Mouse (Mus musculus) right cerebral cortex, postnatal 14 days (tissue): ENCODE results near the gene Arpc2.

ENCODE experiments used
- DNase-seq: peaks from one replicate; pipeline ENCODE4 v3.0.0; 2022

Arpc2 gene

GRCm38 (mm10) chr1:74235938-74236589, at the start of gene Arpc2:
Arpc2 (plus strand) TSS chr1:74236084.
- DNase-seq = peak; percentile 96

- DNase-seq = no peak
Measured at GRCm38 (mm10) chr1:74190471-74190870, 45.4 kb upstream of the Arpc2 start.

GRCm38 (mm10) chr1:74192711-74193110, 43.2 kb upstream of the Arpc2 start:
- no peak for DNase-seq

GRCm38 (mm10) chr1:74194445-74194844, 41.4 kb upstream of the Arpc2 start, which contains the start of gene Cxcr1:
Cxcr1 (minus strand) TSS chr1:74194631.
- DNase-seq = no peak

GRCm38 (mm10) chr1:74195961-74196360, 39.9 kb upstream of the Arpc2 start:
- no peak for DNase-seq

GRCm38 (mm10) chr1:74196621-74197419, 39.1 kb upstream of the Arpc2 start:
- no peak for DNase-seq

- DNase-seq = no peak
Measured at GRCm38 (mm10) chr1:74197726-74198470, 38.0 kb upstream of the Arpc2 start.

- no peak for DNase-seq
Measured at GRCm38 (mm10) chr1:74199046-74199445, 36.8 kb upstream of the Arpc2 start.

- DNase-seq = no peak
Measured at GRCm38 (mm10) chr1:74201048-74201844, 34.6 kb upstream of the Arpc2 start.

GRCm38 (mm10) chr1:74203457-74203856, 32.4 kb upstream of the Arpc2 start:
- no peak for DNase-seq

GRCm38 (mm10) chr1:74205881-74206280, 30.0 kb upstream of the Arpc2 start:
- DNase-seq = no peak

- DNase-seq = no peak
Measured at GRCm38 (mm10) chr1:74206642-74207041, 29.2 kb upstream of the Arpc2 start.

GRCm38 (mm10) chr1:74207906-74208305, 28.0 kb upstream of the Arpc2 start:
- peak; percentile 43 for DNase-seq

- DNase-seq = no peak
Measured at GRCm38 (mm10) chr1:74208941-74209340, 26.9 kb upstream of the Arpc2 start.

GRCm38 (mm10) chr1:74219922-74220321, 16.0 kb upstream of the Arpc2 start:
- DNase-seq = no peak

GRCm38 (mm10) chr1:74227317-74227716, 8.6 kb upstream of the Arpc2 start:
- peak; percentile 38 for DNase-seq

GRCm38 (mm10) chr1:74229942-74230341, 5.9 kb upstream of the Arpc2 start:
- DNase-seq = no peak

- DNase-seq = no peak
Measured at GRCm38 (mm10) chr1:74230992-74231391, 4.9 kb upstream of the Arpc2 start.

GRCm38 (mm10) chr1:74236590-74237317, 870 bp downstream of the Arpc2 start:
- no peak for DNase-seq

- no peak for DNase-seq
Measured at GRCm38 (mm10) chr1:74237671-74238070, 1.8 kb downstream of the Arpc2 start.

GRCm38 (mm10) chr1:74238136-74238535, 2.3 kb downstream of the Arpc2 start:
- DNase-seq = no peak

- DNase-seq = no peak
Measured at GRCm38 (mm10) chr1:74239162-74239561, 3.3 kb downstream of the Arpc2 start.
